Comparison of ENCODE assay signal across 22 mouse cellular contexts in genomic region chr7:40936617-40937212, GRCm38 (mm10). TPM values are rescaled to one million over a fixed set of nuclear protein-coding genes. Genes with fewer than 3 reads are reported as not detected.
DNase-seq lines count a peak whose midpoint lies in the region; ATAC-seq and TF ChIP-seq lines count a peak whose summit lies in the region.
"Had no signal": no experiment of that assay in that cellular context is flagged by ENCODE, and none has a peak within 500 bp of the region (broad histone marks: within the 10 kb centered on the region; RNA-seq: fewer than 3 reads in every experiment).

No protein-coding gene starts in this region.

- no peaks in the 10 kb centered on the region for H3K9me3 ChIP-seq in embryonic facial prominence, embryonic 14.5 days (ENCODE audit: control insufficient read depth, low read length)
- H3K9me3 ChIP-seq in embryonic facial prominence, embryonic 10.5 days, result no peaks in the 10 kb centered on the region
- no peaks in the 10 kb centered on the region for H3K9me3 ChIP-seq in hindbrain, embryonic 12.5 days (replicated peaks)
- H3K9me3 ChIP-seq in hindbrain, embryonic 10.5 days, result no peaks in the 10 kb centered on the region
- H3K9me3 ChIP-seq in midbrain, embryonic 15.5 days, result no peaks in the 10 kb centered on the region
- H3K9me3 ChIP-seq: heart, embryonic 13.5 days had no signal

- DNase-seq in embryonic facial prominence, embryonic 14.5 days (ENCODE audit: low spot score), result peak; percentile 7
- no peak for DNase-seq in embryonic facial prominence, embryonic 10.5 days (ENCODE audit: low spot score)
- no peak for DNase-seq in hindbrain, embryonic 10.5 days (ENCODE audit: low spot score)
- DNase-seq in brain, embryonic 14.5 days (ENCODE audit: low read depth), result peak; percentile 25
- no peak for DNase-seq in thymus, adult 2 months
- DNase-seq: adrenal gland, postnatal 10 days; B cell, adult 2 months; cerebellum, adult 18-20 months; cerebellum, postnatal 10 days; forebrain, postnatal 0 days; gastrocnemius, postnatal 14 days; heart, postnatal 36 days had no signal

- no peaks in the 10 kb centered on the region for H3K27me3 ChIP-seq in embryonic facial prominence, embryonic 14.5 days (replicated peaks; ENCODE audit: control insufficient read depth, insufficient read depth, low read length)
- no peaks in the 10 kb centered on the region for H3K27me3 ChIP-seq in embryonic facial prominence, embryonic 10.5 days (replicated peaks; ENCODE audit: low read depth, poor library complexity, severe bottlenecking)
- H3K27me3 ChIP-seq in hindbrain, embryonic 12.5 days, result no peaks in the 10 kb centered on the region
- no peaks in the 10 kb centered on the region for H3K27me3 ChIP-seq in hindbrain, embryonic 10.5 days (ENCODE audit: insufficient read depth, poor library complexity, severe bottlenecking)
- H3K27me3 ChIP-seq in midbrain, embryonic 15.5 days (replicated peaks), result no peaks in the 10 kb centered on the region
- H3K27me3 ChIP-seq in thymus, adult 2 months (ENCODE audit: control insufficient read depth, insufficient read depth, low read length), result no peaks in the 10 kb centered on the region
- H3K27me3 ChIP-seq: heart, embryonic 13.5 days had no signal

- TF ChIP-seq POLR2A in brain, embryonic 14.5 days (IDR thresholded peaks at IDR 0.05; ENCODE audit: borderline replicate concordance, extremely low read depth, insufficient read depth, insufficient read length, poor library complexity, severe bottlenecking), result no peak
- TF ChIP-seq POLR2A in thymus, adult 2 months (IDR thresholded peaks at IDR 0.05; ENCODE audit: control insufficient read depth, extremely low read depth, insufficient read depth, low read length, poor library complexity), result no peak

- H3K4me1 ChIP-seq in embryonic facial prominence, embryonic 14.5 days (ENCODE audit: control insufficient read depth, insufficient read depth, low read length), result no peaks in the 10 kb centered on the region
- H3K4me1 ChIP-seq in embryonic facial prominence, embryonic 10.5 days, result no peaks in the 10 kb centered on the region
- no peaks in the 10 kb centered on the region for H3K4me1 ChIP-seq in hindbrain, embryonic 12.5 days
- H3K4me1 ChIP-seq in hindbrain, embryonic 10.5 days (replicated peaks), result no peaks in the 10 kb centered on the region
- H3K4me1 ChIP-seq in midbrain, embryonic 15.5 days, result no peaks in the 10 kb centered on the region
- no peaks in the 10 kb centered on the region for H3K4me1 ChIP-seq in thymus, adult 2 months (replicated peaks; ENCODE audit: control insufficient read depth, insufficient read depth, low read length)
- H3K4me1 ChIP-seq: heart, embryonic 13.5 days had no signal

- no peak overlapping the region for H3K4me3 ChIP-seq in embryonic facial prominence, embryonic 14.5 days (ENCODE audit: low read depth, low read length)
- no peak overlapping the region for H3K4me3 ChIP-seq in embryonic facial prominence, embryonic 10.5 days
- no peak overlapping the region for H3K4me3 ChIP-seq in hindbrain, embryonic 12.5 days
- no peak overlapping the region for H3K4me3 ChIP-seq in hindbrain, embryonic 10.5 days
- no peak overlapping the region for H3K4me3 ChIP-seq in midbrain, embryonic 15.5 days
- H3K4me3 ChIP-seq in thymus, adult 2 months (ENCODE audit: control insufficient read depth, insufficient read depth, low read length), result no peak overlapping the region
- H3K4me3 ChIP-seq: heart, embryonic 13.5 days had no signal

- ATAC-seq in embryonic facial prominence, embryonic 14.5 days (ENCODE audit: low read depth), result no peak
- ATAC-seq in hindbrain, embryonic 12.5 days (ENCODE audit: low FRiP score), result peak; percentile 72; the same call in 1 of the 2 replicates
- ATAC-seq in midbrain, embryonic 15.5 days (replicated peaks), result peak; percentile 54; the same call in 1 of the 2 replicates
- ATAC-seq: CD4-positive, CD25-positive, alpha-beta regulatory T cell, adult 4 months; forebrain, postnatal 0 days; hindbrain, postnatal 0 days had no signal

- H3K4me2 ChIP-seq in embryonic facial prominence, embryonic 14.5 days (ENCODE audit: low read depth, low read length), result no peak overlapping the region
- no peak overlapping the region for H3K4me2 ChIP-seq in hindbrain, embryonic 12.5 days (replicated peaks)
- no peak overlapping the region for H3K4me2 ChIP-seq in midbrain, embryonic 15.5 days
- H3K4me2 ChIP-seq: heart, embryonic 13.5 days had no signal

- no peaks in the 10 kb centered on the region for H3K36me3 ChIP-seq in embryonic facial prominence, embryonic 14.5 days (ENCODE audit: control insufficient read depth, insufficient read depth, low read length)
- no peaks in the 10 kb centered on the region for H3K36me3 ChIP-seq in embryonic facial prominence, embryonic 10.5 days (replicated peaks)
- 0 out of 2 replicates have a peak, but pooled peaks cover 3% of the 10 kb centered on the region for H3K36me3 ChIP-seq in hindbrain, embryonic 12.5 days
- H3K36me3 ChIP-seq in hindbrain, embryonic 10.5 days, result no peaks in the 10 kb centered on the region
- H3K36me3 ChIP-seq in midbrain, embryonic 15.5 days (replicated peaks), result no peaks in the 10 kb centered on the region
- no peaks in the 10 kb centered on the region for H3K36me3 ChIP-seq in thymus, adult 2 months (ENCODE audit: control insufficient read depth, insufficient read depth, low read length)
- H3K36me3 ChIP-seq: G1E; heart, embryonic 13.5 days had no signal

- H3K27ac ChIP-seq in embryonic facial prominence, embryonic 14.5 days (replicated peaks; ENCODE audit: low read depth, low read length), result no peak overlapping the region
- H3K27ac ChIP-seq in embryonic facial prominence, embryonic 10.5 days (replicated peaks), result no peak overlapping the region
- no peak overlapping the region for H3K27ac ChIP-seq in hindbrain, embryonic 12.5 days
- no peak overlapping the region for H3K27ac ChIP-seq in hindbrain, embryonic 10.5 days
- no peak overlapping the region for H3K27ac ChIP-seq in midbrain, embryonic 15.5 days
- H3K27ac ChIP-seq in thymus, adult 2 months (ENCODE audit: control insufficient read depth, insufficient read depth, low read length), result no peak overlapping the region
- H3K27ac ChIP-seq: heart, embryonic 13.5 days; hindbrain, postnatal 0 days had no signal

- no peak overlapping the region for H3K9ac ChIP-seq in embryonic facial prominence, embryonic 14.5 days (ENCODE audit: low read depth, low read length)
- no peak overlapping the region for H3K9ac ChIP-seq in hindbrain, embryonic 12.5 days
- no peak overlapping the region for H3K9ac ChIP-seq in midbrain, embryonic 15.5 days
- H3K9ac ChIP-seq: forebrain, postnatal 0 days; heart, embryonic 13.5 days had no signal

- WGBS in embryonic facial prominence, embryonic 14.5 days, result 65% methylated on average over 4 of the region's 4 CpGs
- 73% methylated on average over 4 of the region's 4 CpGs for WGBS in embryonic facial prominence, embryonic 10.5 days
- 52% methylated on average over 4 of the region's 4 CpGs for WGBS in hindbrain, embryonic 12.5 days
- 67% methylated on average over 4 of the region's 4 CpGs for WGBS in hindbrain, embryonic 10.5 days
- WGBS in midbrain, embryonic 15.5 days, result 43% methylated on average over 4 of the region's 4 CpGs
- 74% methylated on average over 4 of the region's 4 CpGs for WGBS in thymus, adult 2 months

- TF ChIP-seq CTCF in brain, embryonic 14.5 days (IDR thresholded peaks at IDR 0.05; ENCODE audit: borderline replicate concordance, extremely low read depth, insufficient read depth, insufficient read length), result no peak
- no peak for TF ChIP-seq CTCF in thymus, adult 2 months (IDR thresholded peaks at IDR 0.05; ENCODE audit: borderline replicate concordance, control insufficient read depth, extremely low read depth, insufficient read depth, low read length, poor library complexity)

RNA-seq across cellular contexts. Expression of gene Vstm2b, which starts 38.6 kb away (rescaled TPM):
- polyA plus RNA-seq in embryonic facial prominence, embryonic 14.5 days (2014; fragmentation: Nextera tagmentation; extraction: Ambion mirVana), result 11.6 and 12.8 TPM in 2 replicates
- 5.4 and 6.0 TPM in 2 replicates for polyA plus RNA-seq in embryonic facial prominence, embryonic 10.5 days (2016; fragmentation: Nextera tagmentation; extraction: Ambion mirVana)
- 18.6 and 18.8 TPM in 2 replicates for polyA plus RNA-seq in hindbrain, embryonic 12.5 days (2016; fragmentation: Nextera tagmentation; extraction: Ambion mirVana)
- polyA plus RNA-seq in hindbrain, embryonic 10.5 days (2016; fragmentation: Nextera tagmentation; extraction: Ambion mirVana), result 7.4 and 9.0 TPM in 2 replicates
- 84.0 and 92.0 TPM in 2 replicates for polyA plus RNA-seq in brain, embryonic 14.5 days (2012; rRNA removed)
- 23.4 and 25.9 TPM in 2 replicates for polyA plus RNA-seq in midbrain, embryonic 15.5 days (2015; fragmentation: Nextera tagmentation; extraction: Ambion mirVana)
- polyA plus RNA-seq in thymus, adult 2 months (2012; rRNA removed), result 1.3 and 1.4 TPM in 2 replicates
- polyA plus RNA-seq: CD4-positive, CD25-positive, alpha-beta regulatory T cell, adult 4 months; G1E had no signal

RNA-seq across cellular contexts. Expression of gene 4930433I11Rik, which starts 50.6 kb away (rescaled TPM):
- polyA plus RNA-seq in embryonic facial prominence, embryonic 14.5 days (2014; fragmentation: Nextera tagmentation; extraction: Ambion mirVana), result not detected in 2 replicates
- not detected in 2 replicates for polyA plus RNA-seq in embryonic facial prominence, embryonic 10.5 days (2016; fragmentation: Nextera tagmentation; extraction: Ambion mirVana)
- not detected in 2 replicates for polyA plus RNA-seq in hindbrain, embryonic 12.5 days (2016; fragmentation: Nextera tagmentation; extraction: Ambion mirVana)
- polyA plus RNA-seq in hindbrain, embryonic 10.5 days (2016; fragmentation: Nextera tagmentation; extraction: Ambion mirVana), result not detected in 2 replicates
- polyA plus RNA-seq in brain, embryonic 14.5 days (2012; rRNA removed), result not detected in 2 replicates
- not detected in 2 replicates for polyA plus RNA-seq in midbrain, embryonic 15.5 days (2015; fragmentation: Nextera tagmentation; extraction: Ambion mirVana)
- not detected in 2 replicates for polyA plus RNA-seq in thymus, adult 2 months (2012; rRNA removed)
- polyA plus RNA-seq: CD4-positive, CD25-positive, alpha-beta regulatory T cell, adult 4 months; embryonic facial prominence, embryonic 11.5 days; forebrain, embryonic 11.5 days; forebrain, postnatal 0 days; G1E; heart, embryonic 13.5 days; heart, postnatal 0 days; hindbrain, postnatal 0 days; intestine, embryonic 14.5 days had no signal

Comparison
In these comparisons a context has a peak if more than half of its experiments do, and no peak if none do; other contexts are left out.
1. DNase-seq: peak in embryonic facial prominence, embryonic 14.5 days (single experiment) and brain, embryonic 14.5 days (single experiment); none in embryonic facial prominence, embryonic 10.5 days (single experiment), hindbrain, embryonic 10.5 days (single experiment) and thymus, adult 2 months (single experiment).